Mouse (Mus musculus) hindbrain, embryonic 14.5 days (tissue): ENCODE measurements at regions not wholly inside any gene's neighbourhood (a gene's known extent, or its start where the extent isn't known, plus 50 kb on each side); places are given as distances from the start of the nearest gene placed in this dataset.

Source experiments
- ATAC-seq: fragments of 200-750 bp; cut with Nextera tagmentation; 2 replicates; pipeline ENCODE4 v1.8.0; 2017; ENCODE audit warnings: moderate number of reproducible peaks, mild to moderate bottlenecking, moderate TSS enrichment, moderate library complexity; ENCODE audit not compliant: low FRiP score
- DNase-seq: peaks from one replicate; pipeline ENCODE4 v3.0.0-alpha.2; 2015; ENCODE audit warnings: low spot score
- H3K27ac ChIP-seq: fragments of 300-500 bp; sonication (generic); 2 replicates; pipeline ENCODE4 v1.5.1; 2014; ENCODE audit warnings: mild to moderate bottlenecking, moderate library complexity
- H3K27me3 ChIP-seq: fragments of 300-500 bp; sonication (generic); 2 replicates; pipeline ENCODE4 v1.6.1; 2014; ENCODE audit warnings: mild to moderate bottlenecking, low read length, mixed read lengths; ENCODE audit not compliant: control insufficient read depth, insufficient read depth
- H3K36me3 ChIP-seq: fragments of 300-500 bp; sonication (generic); replicated peaks from 2 replicates; pipeline ENCODE4 v1.6.1; 2014; ENCODE audit not compliant: control insufficient read depth, insufficient read depth
- H3K4me1 ChIP-seq: fragments of 300-500 bp; sonication (generic); replicated peaks from 2 replicates; pipeline ENCODE4 v1.6.1; 2014; ENCODE audit warnings: antibody characterized with exemption, low read length, mixed read lengths; ENCODE audit not compliant: control insufficient read depth, insufficient read depth
- H3K4me2 ChIP-seq: fragments of 300-500 bp; sonication (generic); replicated peaks from 2 replicates; pipeline ENCODE4 v1.6.1; 2014; ENCODE audit warnings: mild to moderate bottlenecking, moderate library complexity
- H3K4me3 ChIP-seq: fragments of 300-500 bp; sonication (generic); replicated peaks from 2 replicates; pipeline ENCODE4 v1.5.1; 2014; ENCODE audit warnings: mild to moderate bottlenecking, low read length
- H3K9ac ChIP-seq: fragments of 300-500 bp; sonication (generic); 2 replicates; pipeline ENCODE4 v1.6.1; 2014
- H3K9me3 ChIP-seq: fragments of 300-500 bp; sonication (generic); 2 replicates; pipeline ENCODE4 v1.6.1; 2016; ENCODE audit warnings: low read length; ENCODE audit not compliant: control insufficient read depth
- WGBS: fragments of 180-500 bp; shearing (Covaris S2); extraction: QIAGEN DNeasy Blood & Tissue Kit; methylation state at CpG from one replicate; pipeline ENCODE4 v1.1.7; 2014; 5-methylcytosine and 5-hydroxymethylcytosine counted together

- Histone ChIP-seq H3K4me2 (no peak overlapping the region), H3K9ac (no peak overlapping the region), H3K27me3 (no peaks in the 10 kb centered on the region), H3K4me1 (no peaks in the 10 kb centered on the region), H3K36me3 (no peaks in the 10 kb centered on the region), H3K4me3 (no peak overlapping the region), H3K27ac (no peak overlapping the region), H3K9me3 (no peaks in the 10 kb centered on the region)
- ATAC-seq (no peak), DNase-seq (no peak)
- WGBS, result 87% methylated on average over 3 of the region's 3 CpGs
These were observed 62.1 kb upstream of the Adcy2 start for GRCm38 (mm10) chr13:69061436-69061835.
